15 mouse cellular contexts compared by ENCODE assay signal in genomic region chr1:73399178-73399577, GRCm38 (mm10).
DNase-seq lines count a peak whose midpoint lies in the region; ATAC-seq lines count a peak whose summit lies in the region.
"Had no signal": no experiment of that assay in that cellular context is flagged by ENCODE, and none has a peak within 500 bp of the region (broad histone marks: within the 10 kb centered on the region; RNA-seq: fewer than 3 reads in every experiment).

No protein-coding gene starts in this region.

- no peak overlapping the region for H3K4me2 ChIP-seq in intestine, embryonic 15.5 days (replicated peaks)
- H3K4me2 ChIP-seq in stomach, embryonic 16.5 days (ENCODE audit: low read depth, low read length): no peak overlapping the region
- H3K4me2 ChIP-seq: limb, embryonic 12.5 days; neural tube, embryonic 12.5 days had no signal

- no peaks in the 10 kb centered on the region for H3K36me3 ChIP-seq in heart, embryonic 10.5 days
- no peaks in the 10 kb centered on the region for H3K36me3 ChIP-seq in intestine, embryonic 15.5 days
- no peaks in the 10 kb centered on the region for H3K36me3 ChIP-seq in stomach, embryonic 16.5 days (ENCODE audit: control insufficient read depth, insufficient read depth, low read length)
- H3K36me3 ChIP-seq: limb, embryonic 12.5 days; neural tube, embryonic 12.5 days had no signal

- WGBS in heart, embryonic 10.5 days: 33% methylated on average over 3 of the region's 3 CpGs
- 25% methylated on average over 3 of the region's 3 CpGs for WGBS in intestine, embryonic 15.5 days
- WGBS in stomach, embryonic 16.5 days: 23% methylated on average over 3 of the region's 3 CpGs

- no peak overlapping the region; the same call in none of the 2 replicates for H3K27ac ChIP-seq in heart, embryonic 10.5 days
- 0 out of 2 replicates have a peak overlapping the region, but pooled peaks have one; percentile 28 for H3K27ac ChIP-seq in intestine, embryonic 15.5 days
- peak overlapping the region; percentile 30 for H3K27ac ChIP-seq in stomach, embryonic 16.5 days (ENCODE audit: low read length)
- H3K27ac ChIP-seq: limb, embryonic 12.5 days; liver, embryonic 14.5 days; neural tube, embryonic 12.5 days had no signal

- H3K9me3 ChIP-seq in heart, embryonic 10.5 days: no peaks in the 10 kb centered on the region
- no peaks in the 10 kb centered on the region for H3K9me3 ChIP-seq in intestine, embryonic 15.5 days
- H3K9me3 ChIP-seq in stomach, embryonic 16.5 days (replicated peaks; ENCODE audit: control insufficient read depth, low read length): no peaks in the 10 kb centered on the region
- H3K9me3 ChIP-seq: limb, embryonic 12.5 days; neural tube, embryonic 12.5 days had no signal

- H3K4me1 ChIP-seq in heart, embryonic 10.5 days: peaks cover 5% of the 10 kb centered on the region; the same call in 1 of the 2 replicates
- H3K4me1 ChIP-seq in intestine, embryonic 15.5 days (replicated peaks): 0 out of 2 replicates have a peak, but pooled peaks cover 5% of the 10 kb centered on the region
- H3K4me1 ChIP-seq in stomach, embryonic 16.5 days (ENCODE audit: control insufficient read depth, insufficient read depth, low read length): 0 out of 2 replicates have a peak, but pooled peaks cover 4% of the 10 kb centered on the region
- H3K4me1 ChIP-seq: neural tube, embryonic 12.5 days had no signal

- H3K27me3 ChIP-seq in heart, embryonic 10.5 days (ENCODE audit: insufficient read depth, poor library complexity, severe bottlenecking): no peaks in the 10 kb centered on the region
- H3K27me3 ChIP-seq in intestine, embryonic 15.5 days (replicated peaks): no peaks in the 10 kb centered on the region
- H3K27me3 ChIP-seq in stomach, embryonic 16.5 days (ENCODE audit: control insufficient read depth, insufficient read depth, low read length): no peaks in the 10 kb centered on the region
- H3K27me3 ChIP-seq: limb, embryonic 12.5 days; neural tube, embryonic 12.5 days had no signal

- ATAC-seq in intestine, embryonic 15.5 days: no peak
- peak; percentile 75; the same call in 1 of the 2 replicates for ATAC-seq in stomach, embryonic 16.5 days (ENCODE audit: insufficient read depth, low FRiP score)
- ATAC-seq: forebrain, embryonic 14.5 days had no signal

- no peak overlapping the region for H3K4me3 ChIP-seq in heart, embryonic 10.5 days
- no peak overlapping the region for H3K4me3 ChIP-seq in intestine, embryonic 15.5 days (replicated peaks)
- H3K4me3 ChIP-seq in stomach, embryonic 16.5 days (replicated peaks; ENCODE audit: low read length): no peak overlapping the region
- H3K4me3 ChIP-seq: limb, embryonic 12.5 days; neural tube, embryonic 12.5 days had no signal

- no peak overlapping the region for H3K9ac ChIP-seq in intestine, embryonic 15.5 days
- H3K9ac ChIP-seq in stomach, embryonic 16.5 days (ENCODE audit: low read length): no peak overlapping the region; the same call in 1 of the 2 replicates
- H3K9ac ChIP-seq: limb, embryonic 12.5 days; liver, embryonic 14.5 days; neural tube, embryonic 12.5 days had no signal

- DNase-seq in heart, embryonic 10.5 days (ENCODE audit: low spot score): peak; percentile 79
- DNase-seq in heart, adult 8-10 months (ENCODE audit: low spot score): no peak
- DNase-seq in kidney, postnatal 4 days: peak; percentile 35 to 47
- no peak for DNase-seq in kidney, adult 11 months
- no peak for DNase-seq in adrenal gland, adult 2 months
- DNase-seq in testis, postnatal 10 days (ENCODE audit: low spot score): no peak
- DNase-seq: adrenal gland, postnatal 36 days; right cerebral cortex, postnatal 14 days; thymus, adult 2 months had no signal

Comparison
In these comparisons a context has a peak if more than half of its experiments do, and no peak if none do; other contexts are left out.
1. DNase-seq: peak in heart, embryonic 10.5 days (single experiment) and kidney, postnatal 4 days (2 of 2); none in heart, adult 8-10 months (single experiment), kidney, adult 11 months (single experiment), adrenal gland, adult 2 months (single experiment) and testis, postnatal 10 days (single experiment).